Mouse (Mus musculus): ENCODE data around the gene Kif22. TPM values are rescaled to one million over a fixed set of nuclear protein-coding genes. Genes with fewer than 3 reads are reported as not detected.
A peak's percentile ranks its signal among the peaks of the same experiment; 100 is the strongest.

Gene Kif22
- polyA plus RNA-seq, 1 experiment = 9.1 TPM

DNA sequence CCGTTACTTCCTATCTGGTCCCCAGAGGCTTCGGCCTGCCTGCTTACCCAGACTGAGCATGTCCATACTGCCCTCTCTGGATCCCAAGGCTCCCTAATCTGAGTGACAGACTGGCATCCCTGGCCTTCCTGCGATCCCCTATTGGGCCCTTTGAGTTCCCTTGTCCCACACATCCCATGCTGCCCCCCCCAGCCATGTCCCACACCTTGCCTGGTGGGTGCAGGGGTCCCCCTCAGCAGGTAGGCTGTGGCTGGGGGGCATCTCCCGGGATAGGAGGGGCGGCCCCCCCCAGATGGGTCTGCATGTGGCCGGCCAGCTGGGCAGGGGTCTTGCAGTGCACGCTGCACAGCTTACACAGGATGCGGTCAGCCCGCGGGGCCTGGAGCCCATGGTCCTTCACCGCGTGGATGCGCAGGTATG, 19.0 kb downstream of the Kif22 start:
- Histone ChIP-seq H3K27ac (ENCODE audit: insufficient read depth, low read length) (peak overlapping the region; percentile 65), H3K27me3 (ENCODE audit: control insufficient read depth, insufficient read depth, low read length) (no peaks in the 10 kb centered on the region), H3K4me3 (replicated peaks; ENCODE audit: insufficient read depth, low read depth, low read length) (peak overlapping the region; percentile 31), H3K4me1 (ENCODE audit: control insufficient read depth, insufficient read depth, low read length) (peaks cover 25% of the 10 kb centered on the region; the same call in 1 of the 2 replicates)
- no peak for TF ChIP-seq POLR2A (IDR thresholded peaks at IDR 0.05; ENCODE audit: borderline replicate concordance, insufficient read depth, low read length)
- no peak for TF ChIP-seq CTCF (IDR thresholded peaks at IDR 0.05; ENCODE audit: borderline replicate concordance, insufficient read depth, low read depth, low read length)
- peak; percentile 56 to 57 for DNase-seq
- 22% methylated on average over 13 of the region's 13 CpGs for WGBS

DNA sequence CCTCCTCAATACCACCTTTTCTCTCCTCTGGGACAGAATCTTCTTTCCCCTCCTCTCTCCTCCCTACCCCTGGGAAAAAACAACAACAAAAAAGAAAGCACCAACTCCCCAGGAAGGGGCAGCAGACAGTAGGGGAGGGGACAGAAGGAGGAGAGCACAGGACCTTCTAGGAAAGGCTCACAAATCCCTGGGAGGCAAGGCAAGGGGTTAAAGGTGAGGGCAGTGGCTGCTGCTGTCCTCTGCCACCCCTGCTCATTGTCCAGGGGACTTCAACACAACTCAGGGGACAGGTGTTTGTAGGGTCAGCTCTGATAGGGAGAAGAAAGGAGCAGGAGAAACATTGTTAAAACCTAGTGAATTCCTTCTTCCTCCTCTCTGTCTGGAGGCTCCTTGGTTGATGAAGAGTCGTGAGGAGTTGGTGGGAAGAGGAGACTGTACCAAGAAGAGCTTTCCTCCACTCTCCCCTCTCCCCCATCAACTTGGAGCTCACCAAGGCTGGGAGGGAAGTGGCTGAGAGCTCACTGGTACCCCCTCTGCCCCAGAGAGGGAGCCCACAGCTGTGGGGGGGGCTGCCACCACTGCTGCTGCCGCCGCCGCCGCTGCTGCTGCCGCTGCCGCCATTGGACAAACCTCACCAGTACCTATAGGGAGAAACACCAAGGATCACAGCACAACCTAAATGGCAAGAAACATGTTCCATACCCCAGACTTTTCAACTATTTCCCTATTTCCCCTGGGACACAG, 19.6 kb downstream of the Kif22 start:
- Histone ChIP-seq H3K27ac (ENCODE audit: insufficient read depth, low read length) (peak overlapping the region; percentile 65), H3K4me3 (replicated peaks; ENCODE audit: insufficient read depth, low read depth, low read length) (peak overlapping the region; percentile 31), H3K4me1 (ENCODE audit: control insufficient read depth, insufficient read depth, low read length) (peaks cover 22% of the 10 kb centered on the region; the same call in 1 of the 2 replicates), H3K27me3 (ENCODE audit: control insufficient read depth, insufficient read depth, low read length) (no peaks in the 10 kb centered on the region)
- DNase-seq = peak in 1 of 2 experiments; percentile 46
- no peak for TF ChIP-seq POLR2A (IDR thresholded peaks at IDR 0.05; ENCODE audit: borderline replicate concordance, insufficient read depth, low read length)
- TF ChIP-seq CTCF (IDR thresholded peaks at IDR 0.05; ENCODE audit: borderline replicate concordance, insufficient read depth, low read depth, low read length) = no peak
- WGBS = 41% methylated on average over 7 of the region's 7 CpGs

DNA sequence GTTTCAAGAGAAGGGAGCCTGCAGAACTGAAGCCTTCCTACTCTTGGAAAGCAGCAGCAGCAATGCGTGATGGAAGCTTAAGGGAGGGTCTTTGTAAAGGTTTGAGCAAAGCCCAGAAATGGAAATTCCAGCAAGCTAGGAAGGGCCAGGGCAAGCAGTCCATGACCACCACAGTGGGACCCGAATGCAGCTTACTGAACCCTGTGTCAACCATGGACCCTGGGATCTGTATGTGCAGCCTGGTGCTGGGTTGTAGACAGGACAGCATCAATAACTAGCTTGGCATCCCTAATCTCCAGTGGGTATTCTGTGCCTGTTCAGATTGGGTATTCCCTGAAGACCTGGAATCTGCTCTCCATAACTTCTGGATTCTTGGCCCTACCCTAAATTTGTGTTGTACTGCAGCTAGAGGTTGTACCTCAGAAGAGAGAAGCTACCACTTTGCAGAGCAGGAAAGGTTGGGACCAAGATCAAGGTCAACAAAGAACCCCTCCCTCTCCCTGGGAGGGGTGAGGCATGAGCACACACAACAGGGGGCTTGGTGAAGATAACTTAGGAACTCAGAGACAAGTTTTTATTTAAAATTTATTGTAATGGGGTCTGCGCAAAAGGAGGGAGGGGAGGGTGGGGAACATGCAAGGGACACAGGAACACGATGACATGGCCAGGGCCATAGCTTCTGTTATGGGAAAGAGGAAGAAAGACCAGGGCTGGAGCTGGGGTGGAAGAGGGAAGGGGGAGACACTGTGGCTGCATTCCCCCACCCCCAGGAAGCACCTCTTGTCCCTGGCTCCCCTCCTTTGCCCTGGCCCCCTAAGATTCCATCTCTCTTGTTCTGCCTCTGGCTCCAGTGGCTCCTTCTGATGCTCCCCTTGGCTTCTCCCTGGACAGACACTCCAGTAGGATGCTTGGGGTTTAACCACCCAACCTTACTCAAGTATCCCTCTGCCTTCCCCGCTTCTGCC, 20.4 kb downstream of the Kif22 start:
- TF ChIP-seq CTCF (IDR thresholded peaks at IDR 0.05; ENCODE audit: borderline replicate concordance, insufficient read depth, low read depth, low read length) (no peak), POLR2A (IDR thresholded peaks at IDR 0.05; ENCODE audit: borderline replicate concordance, insufficient read depth, low read length) (0 out of 2 replicates have a peak, but pooled peaks have one; percentile 16)
- DNase-seq = peak in 1 of 2 experiments; percentile 22
- WGBS = 33% methylated on average over 5 of the region's 5 CpGs
- H3K4me1 ChIP-seq (ENCODE audit: control insufficient read depth, insufficient read depth, low read length) = peaks cover 22% of the 10 kb centered on the region; the same call in 1 of the 2 replicates
- peak overlapping the region; percentile 91 for H3K27ac ChIP-seq (ENCODE audit: insufficient read depth, low read length)
- H3K4me3 ChIP-seq (replicated peaks; ENCODE audit: insufficient read depth, low read depth, low read length) = peak overlapping the region; percentile 80
- no peaks in the 10 kb centered on the region for H3K27me3 ChIP-seq (ENCODE audit: control insufficient read depth, insufficient read depth, low read length)

DNA sequence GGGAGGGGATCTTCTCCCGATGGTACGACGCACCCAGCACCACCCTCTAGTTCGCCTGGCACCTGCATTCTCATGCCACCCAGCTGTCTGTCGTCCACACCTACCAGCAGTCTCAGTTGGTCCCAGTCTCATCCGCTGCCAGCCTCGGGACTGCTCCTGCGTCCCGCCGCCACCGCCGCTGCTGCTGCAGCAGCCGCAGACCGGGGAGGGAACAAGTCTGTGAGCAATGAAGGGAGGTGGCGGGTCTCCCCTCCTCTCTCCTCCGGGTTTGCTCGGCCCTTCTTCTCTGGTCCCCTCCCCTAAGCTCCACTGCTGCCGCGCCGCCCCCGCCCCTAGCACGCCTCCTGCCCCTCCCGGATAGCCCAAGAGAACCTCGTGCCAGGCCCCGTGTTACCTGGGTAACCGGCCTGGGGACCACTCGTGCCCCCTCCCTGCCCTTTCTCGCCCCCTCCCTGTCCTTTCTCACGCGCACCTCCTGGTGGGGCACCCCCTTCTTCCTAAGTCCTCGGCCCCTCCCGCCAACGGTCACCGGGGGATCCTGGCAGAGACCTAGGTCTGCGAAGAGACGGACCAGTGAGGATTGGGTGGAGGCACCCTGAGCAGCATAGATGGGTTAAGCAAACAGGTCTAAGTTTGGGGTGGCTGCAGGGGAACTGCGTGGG, 21.2 kb downstream of the Kif22 start, which contains the start of the genes Gm42742 and Prrt2:
TSS of gene Gm42742 (minus strand) at position 197 of the 662 bp plus-strand sequence.
TSS of gene Prrt2 (minus strand) at position 311 of the 662 bp plus-strand sequence.
- no peak for TF ChIP-seq CTCF (IDR thresholded peaks at IDR 0.05; ENCODE audit: borderline replicate concordance, insufficient read depth, low read depth, low read length)
- peak; percentile 39; the same call in 1 of the 2 replicates for TF ChIP-seq POLR2A (IDR thresholded peaks at IDR 0.05; ENCODE audit: borderline replicate concordance, insufficient read depth, low read length)

DNA sequence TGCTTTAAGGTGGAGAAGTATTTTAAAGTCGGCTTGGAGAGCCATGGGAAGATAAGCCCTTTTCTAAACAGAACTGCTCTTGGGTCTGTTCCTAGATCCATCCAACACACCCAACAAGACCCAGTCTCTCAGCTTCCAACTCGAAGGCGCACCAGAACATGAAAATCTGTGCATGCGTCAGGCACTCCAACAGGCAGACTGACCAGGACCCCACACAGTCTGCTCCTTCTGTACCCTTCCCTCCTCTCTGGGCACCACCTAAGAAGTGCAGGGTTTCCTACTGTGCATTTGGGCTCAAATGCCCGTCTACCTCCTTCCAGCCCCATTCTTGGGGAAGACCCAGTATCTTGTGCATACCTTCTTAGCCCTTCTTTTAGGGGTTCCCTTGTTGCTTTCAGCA, 21.8 kb downstream of the Kif22 start:
- WGBS = 1% methylated on average over 5 of the region's 5 CpGs
- peak in 1 of 2 experiments; percentile 64 for DNase-seq
- Histone ChIP-seq H3K4me1 (ENCODE audit: control insufficient read depth, insufficient read depth, low read length) (peaks cover 26% of the 10 kb centered on the region; the same call in 1 of the 2 replicates), H3K4me3 (replicated peaks; ENCODE audit: insufficient read depth, low read depth, low read length) (peak overlapping the region; percentile 80), H3K27ac (ENCODE audit: insufficient read depth, low read length) (peak overlapping the region; percentile 91), H3K27me3 (ENCODE audit: control insufficient read depth, insufficient read depth, low read length) (no peaks in the 10 kb centered on the region)
- TF ChIP-seq CTCF (IDR thresholded peaks at IDR 0.05; ENCODE audit: borderline replicate concordance, insufficient read depth, low read depth, low read length) = no peak
- peak; percentile 5; the same call in 1 of the 2 replicates for TF ChIP-seq POLR2A (IDR thresholded peaks at IDR 0.05; ENCODE audit: borderline replicate concordance, insufficient read depth, low read length)

More for the DNA sequence above, 21.2 kb downstream of the Kif22 start, which contains the start of the genes Gm42742 and Prrt2:
- peak; percentile 78 to 81 for DNase-seq
- WGBS = under 1% methylated on average over 37 of the region's 37 CpGs
- H3K4me1 ChIP-seq (ENCODE audit: control insufficient read depth, insufficient read depth, low read length) = peaks cover 22% of the 10 kb centered on the region; the same call in 1 of the 2 replicates
- peak within 1 kb of the TSS; percentile 80 for H3K4me3 ChIP-seq (replicated peaks; ENCODE audit: insufficient read depth, low read depth, low read length)
- no peaks in the 10 kb centered on the region for H3K27me3 ChIP-seq (ENCODE audit: control insufficient read depth, insufficient read depth, low read length)
- H3K27ac ChIP-seq (ENCODE audit: insufficient read depth, low read length) = peak within 1 kb of the TSS; percentile 91

DNA sequence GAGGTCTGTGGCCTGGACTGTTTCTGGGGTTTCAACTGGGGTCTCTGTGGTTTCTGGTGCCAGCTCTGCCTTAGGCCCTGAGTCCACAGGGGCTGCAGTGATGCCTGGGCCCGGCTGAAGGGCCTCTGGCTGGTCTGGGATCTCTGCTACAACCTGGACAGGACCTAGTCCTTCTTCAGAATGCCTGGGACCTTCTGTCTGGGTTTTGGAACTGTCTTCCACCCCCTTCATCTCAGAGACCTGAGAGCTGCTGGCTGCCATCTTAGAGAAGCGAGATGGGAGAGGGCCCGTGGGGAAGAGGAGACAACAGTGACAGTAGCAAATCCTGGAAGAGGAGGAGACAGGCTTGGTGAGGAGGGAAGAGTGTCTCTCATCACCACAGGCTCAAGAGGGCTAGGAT, 22.2 kb downstream of the Kif22 start:
- Histone ChIP-seq H3K4me3 (replicated peaks; ENCODE audit: insufficient read depth, low read depth, low read length) (peak overlapping the region; percentile 80), H3K27ac (ENCODE audit: insufficient read depth, low read length) (peak overlapping the region; percentile 91), H3K4me1 (ENCODE audit: control insufficient read depth, insufficient read depth, low read length) (peaks cover 31% of the 10 kb centered on the region), H3K27me3 (ENCODE audit: control insufficient read depth, insufficient read depth, low read length) (no peaks in the 10 kb centered on the region)
- TF ChIP-seq POLR2A (IDR thresholded peaks at IDR 0.05; ENCODE audit: borderline replicate concordance, insufficient read depth, low read length) = 0 out of 2 replicates have a peak, but pooled peaks have one; percentile 14
- TF ChIP-seq CTCF (IDR thresholded peaks at IDR 0.05; ENCODE audit: borderline replicate concordance, insufficient read depth, low read depth, low read length) = no peak
- WGBS = 6% methylated on average over 3 of the region's 3 CpGs
- peak; percentile 64 to 68 for DNase-seq

Measured in cerebellum, adult 2 months (tissue).